Mouse (Mus musculus): ENCODE results near the gene Fgfbp3. TPM values are rescaled to one million over a fixed set of nuclear protein-coding genes. Genes with fewer than 3 reads are reported as not detected.

The Fgfbp3 gene
- polyA plus RNA-seq, 1 experiment from 2014 or later = 11.2 TPM

DNA sequence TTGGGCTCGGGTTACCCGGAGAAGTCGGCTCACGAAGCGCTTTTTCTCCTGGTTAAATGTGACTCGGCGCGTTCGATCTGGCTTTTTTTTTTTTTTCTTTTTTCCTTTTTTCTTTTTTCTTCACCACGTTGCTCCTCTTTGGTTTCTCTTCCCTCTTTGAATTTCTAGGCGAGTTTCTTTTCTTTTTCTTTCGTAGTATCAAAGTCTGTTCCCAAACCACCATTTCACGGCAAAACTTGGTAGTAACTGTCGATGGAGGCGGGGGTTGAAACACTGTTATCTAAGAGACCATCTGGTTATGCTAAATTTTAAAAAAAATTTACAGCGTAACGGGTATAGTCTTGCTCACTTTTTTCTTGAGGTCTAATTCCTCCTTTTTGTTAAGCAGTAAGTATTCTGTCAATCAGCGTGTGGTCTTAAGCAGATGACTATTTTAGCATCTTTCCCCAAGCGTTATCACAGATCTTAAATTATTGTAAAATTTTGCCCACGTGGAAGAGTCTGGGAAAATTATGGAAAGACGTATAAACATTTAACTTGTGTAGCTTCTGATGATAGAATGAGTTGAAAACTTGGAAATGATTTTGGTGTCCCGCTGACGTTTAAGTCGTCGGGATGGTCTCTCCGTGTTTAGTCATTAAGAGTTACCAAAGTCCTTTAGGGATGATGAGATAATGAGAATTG, 7.3 kb upstream of the Fgfbp3 start:
- Histone ChIP-seq H3K4me3 (peak overlapping the region; percentile 90), H3K9ac (peak overlapping the region; percentile 93), H3K9me3 (no peaks in the 10 kb centered on the region), H3K4me2 (replicated peaks) (peak overlapping the region; percentile 63), H3K4me1 (peaks cover 9% of the 10 kb centered on the region; the same call in 1 of the 2 replicates), H3K27me3 (no peaks in the 10 kb centered on the region), H3K36me3 (no peaks in the 10 kb centered on the region), H3K27ac (peak overlapping the region; percentile 95)
- ATAC-seq (ENCODE audit: insufficient number of reproducible peaks, insufficient read depth, low FRiP score, low TSS enrichment) = no peak
- under 1% methylated on average over 26 of the region's 26 CpGs for WGBS

DNA sequence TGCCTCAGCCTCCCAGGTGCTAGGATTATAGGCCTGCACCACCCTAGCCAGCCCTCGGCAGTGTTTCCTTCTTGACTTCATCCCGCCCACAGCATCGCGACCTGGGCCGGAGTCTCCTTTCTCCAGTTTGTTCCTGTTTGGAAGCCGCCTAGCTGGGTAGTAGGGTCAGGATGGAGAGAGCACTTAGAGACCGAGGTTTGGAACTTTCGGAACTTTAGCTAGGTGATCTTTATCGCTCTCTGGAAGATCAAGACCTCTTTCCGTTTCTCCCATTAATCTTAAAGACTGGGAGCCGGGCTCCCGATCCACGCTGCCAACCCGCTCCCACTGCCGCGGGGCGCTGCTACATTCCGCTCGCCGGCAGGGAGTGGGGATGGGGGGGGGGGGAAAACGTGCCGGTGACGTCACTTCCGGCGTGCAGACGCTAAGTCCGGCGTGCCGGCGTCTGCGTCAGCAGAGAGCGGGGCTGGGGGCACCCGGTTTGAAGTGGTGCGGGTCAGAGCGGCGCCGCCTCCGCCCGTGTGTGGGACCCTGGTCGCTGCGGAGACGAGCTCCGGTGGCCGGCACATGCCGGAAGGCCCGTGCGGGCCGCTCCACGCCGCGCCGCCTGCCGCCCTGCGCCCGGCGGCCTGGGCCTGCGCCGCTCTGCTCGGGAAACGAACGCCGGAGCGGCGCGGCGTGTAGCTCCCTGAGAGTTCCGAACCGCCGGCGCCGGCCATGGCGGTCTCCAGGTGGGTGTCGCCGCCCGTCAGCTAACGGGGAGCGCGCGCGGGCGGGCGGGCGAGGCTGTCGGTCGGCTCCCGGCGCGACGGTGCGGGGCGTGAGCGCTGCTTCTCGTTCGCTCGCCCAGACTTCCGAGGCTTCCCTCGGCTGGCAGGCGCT, 6.5 kb upstream of the Fgfbp3 start, which contains the start of gene Btaf1:
Gene Btaf1, plus strand, starts transcription at position 409 of the 882 bp plus-strand sequence.
- no peaks in the 10 kb centered on the region for H3K27me3 ChIP-seq
- H3K36me3 ChIP-seq = no peaks in the 10 kb centered on the region
- peaks cover 9% of the 10 kb centered on the region; the same call in 1 of the 2 replicates for H3K4me1 ChIP-seq
- WGBS = under 1% methylated on average over 91 of the region's 98 CpGs
- H3K9me3 ChIP-seq = no peaks in the 10 kb centered on the region
- H3K9ac ChIP-seq = peak within 1 kb of the TSS; percentile 93
- peak within 1 kb of the TSS; percentile 95 for H3K27ac ChIP-seq
- peak within 1 kb of the TSS; percentile 63 for H3K4me2 ChIP-seq (replicated peaks)
- H3K4me3 ChIP-seq = peak within 1 kb of the TSS; percentile 90
- ATAC-seq (ENCODE audit: insufficient number of reproducible peaks, insufficient read depth, low FRiP score, low TSS enrichment) = peak; percentile 95

DNA sequence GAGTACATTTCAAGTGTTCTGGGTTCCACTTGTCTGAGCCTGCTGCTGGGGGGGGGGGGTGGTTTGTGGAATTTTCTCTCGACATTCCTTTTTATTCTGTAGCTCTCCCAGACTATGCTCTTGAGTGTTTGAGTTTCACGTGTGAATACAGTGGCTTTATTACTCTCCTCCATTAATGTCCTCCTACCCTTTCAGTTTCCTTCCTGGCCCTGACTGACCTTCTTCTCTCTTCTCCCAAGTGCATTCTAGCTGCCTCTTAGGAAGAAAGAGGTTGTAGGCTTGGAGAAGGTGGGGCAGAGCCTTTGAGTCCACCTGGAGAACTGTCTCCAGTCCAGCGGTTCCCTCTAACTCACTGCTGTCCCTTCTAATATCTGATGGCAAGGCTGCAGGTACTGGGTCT, 3.5 kb upstream of the Fgfbp3 start:
- Histone ChIP-seq H3K27ac (no peak overlapping the region), H3K9ac (no peak overlapping the region), H3K4me2 (replicated peaks) (no peak overlapping the region), H3K27me3 (no peaks in the 10 kb centered on the region), H3K9me3 (no peaks in the 10 kb centered on the region), H3K4me3 (no peak overlapping the region), H3K36me3 (no peaks in the 10 kb centered on the region), H3K4me1 (peaks cover 6% of the 10 kb centered on the region; the same call in 1 of the 2 replicates)
- no peak for ATAC-seq (ENCODE audit: insufficient number of reproducible peaks, insufficient read depth, low FRiP score, low TSS enrichment)
- WGBS = 56% methylated on average over 3 of the region's 3 CpGs

DNA sequence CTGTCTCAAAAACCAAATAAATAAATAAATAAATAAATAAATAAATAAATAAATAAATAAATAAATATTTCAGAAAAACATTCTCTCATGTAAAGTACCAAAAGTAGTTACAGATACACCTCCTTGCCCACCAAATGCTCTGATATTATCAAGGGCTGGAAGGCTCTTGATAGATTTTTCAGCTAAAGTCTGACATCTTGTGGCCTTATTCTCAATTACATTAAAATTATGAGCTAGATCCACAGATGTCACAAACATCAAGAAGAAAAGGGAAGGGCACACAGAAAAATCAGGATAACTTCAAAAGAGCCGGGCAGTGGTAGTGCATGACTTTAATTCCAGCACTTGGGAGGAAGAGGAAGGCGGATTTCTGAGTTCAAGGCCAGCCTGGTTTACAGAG, 2.6 kb upstream of the Fgfbp3 start:
- no peak for ATAC-seq (ENCODE audit: insufficient number of reproducible peaks, insufficient read depth, low FRiP score, low TSS enrichment)
- Histone ChIP-seq H3K9ac (no peak overlapping the region), H3K27ac (no peak overlapping the region)

DNA sequence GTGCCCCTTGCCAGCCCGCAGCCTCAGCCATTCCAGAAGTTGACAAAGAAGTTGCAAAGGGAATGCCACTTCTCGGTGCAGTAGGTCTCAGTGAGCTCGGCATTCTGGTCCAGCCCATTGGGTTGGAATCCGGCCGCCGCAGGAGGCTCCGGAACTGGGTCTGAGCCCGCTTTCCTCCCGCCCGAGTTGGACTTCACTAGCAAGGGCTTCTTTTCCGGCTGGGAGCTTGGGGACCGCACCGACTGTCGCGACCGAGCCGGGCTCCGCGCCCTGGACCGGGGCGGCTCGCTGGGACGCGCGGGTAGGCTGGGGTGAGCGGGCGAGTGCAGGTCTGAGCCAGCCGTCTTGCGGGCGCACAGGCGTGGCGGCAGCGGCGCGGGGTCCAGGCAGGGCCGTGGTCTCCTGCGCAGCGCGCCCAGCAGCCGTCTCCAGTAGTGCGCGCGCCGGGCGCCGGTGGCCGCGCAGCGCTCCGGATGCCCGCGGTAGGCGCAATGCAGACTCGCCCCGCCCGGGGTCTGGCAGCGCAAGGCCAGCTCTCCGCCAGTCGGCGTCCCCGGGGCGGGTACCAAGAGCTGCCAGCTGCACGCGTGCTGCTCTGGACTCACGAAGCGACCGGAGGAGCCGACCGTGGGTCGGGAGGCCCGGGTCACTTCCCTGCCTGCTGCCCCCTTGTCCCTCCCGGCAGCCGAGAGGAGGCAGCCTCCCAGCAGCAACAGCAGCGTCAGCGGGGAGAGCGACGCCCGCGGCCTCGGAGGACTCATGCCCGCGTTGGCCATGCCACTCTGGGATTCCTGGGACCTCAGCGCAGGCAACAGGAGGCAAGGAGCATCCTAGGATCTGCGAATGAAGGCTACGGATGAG, 744 bp downstream of the Fgfbp3 start:
- WGBS = under 1% methylated on average over 81 of the region's 85 CpGs
- H3K4me1 ChIP-seq = no peaks in the 10 kb centered on the region
- H3K27ac ChIP-seq = peak overlapping the region; percentile 90
- peak overlapping the region; percentile 83 for H3K9ac ChIP-seq
- H3K36me3 ChIP-seq = no peaks in the 10 kb centered on the region
- H3K4me2 ChIP-seq (replicated peaks) = peak overlapping the region; percentile 78
- H3K9me3 ChIP-seq = no peaks in the 10 kb centered on the region
- no peaks in the 10 kb centered on the region for H3K27me3 ChIP-seq
- ATAC-seq (ENCODE audit: insufficient number of reproducible peaks, insufficient read depth, low FRiP score, low TSS enrichment) = peak; percentile 89
- H3K4me3 ChIP-seq = peak overlapping the region; percentile 77

More for the DNA sequence above, 2.6 kb upstream of the Fgfbp3 start:
- Histone ChIP-seq H3K27me3 (no peaks in the 10 kb centered on the region), H3K4me2 (replicated peaks) (no peak overlapping the region), H3K36me3 (no peaks in the 10 kb centered on the region), H3K9me3 (no peaks in the 10 kb centered on the region), H3K4me1 (no peaks in the 10 kb centered on the region), H3K4me3 (no peak overlapping the region)
- WGBS = 37% methylated on average over 2 of the region's 2 CpGs

DNA sequence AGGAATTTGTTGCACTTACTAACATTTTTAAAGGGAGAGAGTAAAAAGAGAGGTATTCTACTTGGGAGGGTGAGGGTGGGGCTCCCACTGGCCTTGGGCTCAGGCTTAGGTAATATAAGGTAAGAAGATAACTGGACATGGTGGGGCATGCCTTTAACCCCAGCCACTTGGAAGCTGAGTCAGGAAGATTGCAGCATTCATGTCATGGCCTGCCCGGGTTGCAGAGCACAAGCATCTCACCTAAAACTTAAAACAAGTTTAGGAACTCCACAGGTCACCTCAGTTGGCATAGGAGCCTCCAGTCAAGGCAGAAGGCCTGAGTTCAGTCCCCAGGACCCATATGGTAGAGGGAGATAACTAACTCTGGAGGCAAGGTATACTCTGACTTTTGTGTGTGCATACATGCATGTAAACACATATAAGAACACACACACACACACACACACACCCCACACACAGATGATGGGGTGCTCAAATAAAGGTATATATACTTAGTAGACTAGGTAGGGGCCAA, 2.5 kb downstream of the Fgfbp3 start:
- H3K4me1 ChIP-seq = no peaks in the 10 kb centered on the region
- H3K9ac ChIP-seq = no peak overlapping the region
- no peaks in the 10 kb centered on the region for H3K9me3 ChIP-seq
- 100% methylated on average over 1 of the region's 1 CpGs for WGBS
- H3K27ac ChIP-seq = no peak overlapping the region
- H3K4me2 ChIP-seq (replicated peaks) = no peak overlapping the region
- no peak overlapping the region for H3K4me3 ChIP-seq
- no peaks in the 10 kb centered on the region for H3K36me3 ChIP-seq
- no peaks in the 10 kb centered on the region for H3K27me3 ChIP-seq
- ATAC-seq (ENCODE audit: insufficient number of reproducible peaks, insufficient read depth, low FRiP score, low TSS enrichment) = no peak

DNA sequence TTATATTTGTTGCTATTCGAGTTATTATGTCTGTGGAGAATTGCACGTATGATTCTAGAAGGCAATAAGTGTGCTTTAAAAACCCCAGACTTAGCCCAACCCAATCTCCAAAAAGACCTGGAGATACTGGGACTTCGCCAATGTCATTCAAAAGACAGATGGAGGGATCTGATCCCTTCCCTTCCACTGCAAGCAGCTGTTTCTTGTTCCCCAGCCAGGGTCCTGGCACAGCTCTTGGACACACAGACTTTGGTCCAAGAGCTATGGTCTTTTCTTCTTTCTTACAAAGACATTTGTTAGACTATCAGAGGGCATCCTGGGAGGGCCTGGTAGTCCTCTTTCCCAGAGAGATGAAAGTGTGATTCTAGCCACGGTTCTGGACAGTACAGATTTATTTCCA, 3.2 kb downstream of the Fgfbp3 start:
- ATAC-seq (ENCODE audit: insufficient number of reproducible peaks, insufficient read depth, low FRiP score, low TSS enrichment) = no peak
- Histone ChIP-seq H3K9me3 (no peaks in the 10 kb centered on the region), H3K27me3 (no peaks in the 10 kb centered on the region), H3K36me3 (no peaks in the 10 kb centered on the region), H3K4me2 (replicated peaks) (no peak overlapping the region), H3K4me1 (no peaks in the 10 kb centered on the region), H3K9ac (no peak overlapping the region), H3K27ac (no peak overlapping the region), H3K4me3 (no peak overlapping the region)
- WGBS = 88% methylated on average over 4 of the region's 4 CpGs

DNA sequence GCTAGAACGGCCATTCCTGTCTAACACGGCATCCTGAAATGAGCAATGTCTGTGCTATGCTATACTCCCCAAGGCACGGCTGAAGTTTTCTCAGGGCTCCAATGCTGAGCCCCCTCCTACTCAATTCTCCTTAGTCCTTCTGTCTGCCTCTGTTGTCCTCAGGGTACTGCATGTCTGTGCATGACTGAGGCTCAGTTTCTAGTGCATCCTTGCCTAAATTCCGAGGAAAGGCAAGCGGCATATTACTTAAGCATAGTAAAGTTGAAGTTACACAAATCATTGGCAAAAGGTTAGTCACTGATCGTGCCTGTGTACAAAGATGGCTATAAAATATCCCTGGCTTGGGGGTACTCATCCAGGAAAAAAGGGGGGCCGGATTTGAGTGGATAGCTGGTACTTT, 6.4 kb downstream of the Fgfbp3 start:
- ATAC-seq (ENCODE audit: insufficient number of reproducible peaks, insufficient read depth, low FRiP score, low TSS enrichment) = 0 out of 2 replicates have a peak, but pooled peaks have one; percentile 35
- no peak overlapping the region for H3K27ac ChIP-seq
- 73% methylated on average over 7 of the region's 7 CpGs for WGBS

DNA sequence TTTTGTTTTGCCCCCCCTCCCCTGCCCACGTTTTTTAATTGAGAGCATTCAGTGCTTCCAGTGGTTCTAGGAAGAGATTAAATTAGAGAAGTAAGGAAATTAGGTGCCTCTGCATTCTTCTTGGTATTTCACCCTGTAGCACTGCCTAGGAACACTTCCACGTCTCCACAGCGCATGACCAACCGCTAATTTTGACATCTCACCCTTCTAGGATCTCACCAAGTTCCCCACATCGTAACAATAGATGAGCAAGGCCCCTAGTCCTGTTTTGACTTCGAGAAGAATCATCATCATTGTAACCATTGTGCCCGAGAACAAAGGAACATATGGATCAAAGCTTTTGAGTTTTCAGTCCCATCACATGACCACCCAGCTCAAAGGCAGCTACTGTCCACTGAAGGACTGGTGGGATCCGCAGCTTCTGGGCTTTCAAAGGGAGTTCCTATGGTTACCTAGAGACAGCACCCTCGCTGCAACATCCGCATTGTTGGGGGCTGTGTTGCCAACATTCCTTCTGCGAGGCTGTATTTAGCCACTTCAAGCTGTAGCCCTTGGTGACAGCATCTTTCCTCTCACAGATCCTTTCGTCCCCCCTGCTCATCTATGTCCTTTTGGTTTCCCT, 8.9 kb downstream of the Fgfbp3 start:
- no peaks in the 10 kb centered on the region for H3K36me3 ChIP-seq
- H3K27ac ChIP-seq = no peak overlapping the region
- H3K27me3 ChIP-seq = no peaks in the 10 kb centered on the region
- 41% methylated on average over 12 of the region's 12 CpGs for WGBS
- H3K4me2 ChIP-seq (replicated peaks) = no peak overlapping the region
- H3K9ac ChIP-seq = no peak overlapping the region
- H3K9me3 ChIP-seq = no peaks in the 10 kb centered on the region
- no peak overlapping the region for H3K4me3 ChIP-seq
- no peak for ATAC-seq (ENCODE audit: insufficient number of reproducible peaks, insufficient read depth, low FRiP score, low TSS enrichment)
- no peaks in the 10 kb centered on the region for H3K4me1 ChIP-seq

More for the DNA sequence above, 6.4 kb downstream of the Fgfbp3 start:
- no peaks in the 10 kb centered on the region for H3K36me3 ChIP-seq
- no peak overlapping the region for H3K4me3 ChIP-seq
- no peak overlapping the region for H3K4me2 ChIP-seq (replicated peaks)
- no peaks in the 10 kb centered on the region for H3K9me3 ChIP-seq
- H3K9ac ChIP-seq = 0 out of 2 replicates have a peak overlapping the region, but pooled peaks have one; percentile 3
- H3K27me3 ChIP-seq = no peaks in the 10 kb centered on the region
- no peaks in the 10 kb centered on the region for H3K4me1 ChIP-seq

DNA sequence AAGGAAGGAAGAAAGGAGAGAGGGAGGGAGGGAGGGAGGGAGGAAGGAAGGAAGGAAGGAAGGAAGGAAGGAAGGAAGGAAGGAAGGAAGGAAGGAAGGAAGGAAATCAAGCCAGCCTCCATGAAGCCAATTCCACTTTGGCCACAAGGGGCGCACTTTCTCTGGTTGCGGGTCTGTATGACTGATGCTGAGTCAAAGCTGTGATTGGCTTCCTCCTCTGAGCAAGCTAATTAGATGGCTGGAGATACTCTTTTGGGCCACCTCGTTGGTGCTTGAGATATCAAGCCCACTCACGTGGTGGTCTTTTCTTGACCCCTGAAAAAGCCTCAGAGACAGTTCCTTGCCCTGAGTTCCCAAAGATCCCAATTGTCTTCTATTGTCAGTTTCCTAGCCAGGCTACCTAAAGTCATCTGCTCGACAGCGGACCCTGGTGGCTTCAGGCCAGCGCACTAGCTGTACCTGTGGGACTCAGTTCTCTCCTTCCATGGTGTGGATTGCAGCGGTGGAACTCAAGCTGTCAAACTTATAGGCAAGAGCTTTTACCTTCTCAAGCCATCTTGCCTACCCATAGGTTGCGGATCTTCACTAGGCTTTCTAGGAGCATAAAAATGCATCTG, 9.6 kb downstream of the Fgfbp3 start:
- Histone ChIP-seq H3K36me3 (no peaks in the 10 kb centered on the region), H3K27me3 (no peaks in the 10 kb centered on the region), H3K9ac (no peak overlapping the region), H3K4me2 (replicated peaks) (no peak overlapping the region), H3K4me3 (no peak overlapping the region), H3K4me1 (no peaks in the 10 kb centered on the region), H3K9me3 (no peaks in the 10 kb centered on the region), H3K27ac (no peak overlapping the region)
- 28% methylated on average over 9 of the region's 9 CpGs for WGBS
- ATAC-seq (ENCODE audit: insufficient number of reproducible peaks, insufficient read depth, low FRiP score, low TSS enrichment) = no peak

All from embryonic facial prominence, embryonic 12.5 days (tissue).